Mouse (Mus musculus): ENCODE results near the gene Olfr984.
A peak's percentile ranks its signal among the peaks of the same experiment; 100 is the strongest.

Olfr984 gene

DNA sequence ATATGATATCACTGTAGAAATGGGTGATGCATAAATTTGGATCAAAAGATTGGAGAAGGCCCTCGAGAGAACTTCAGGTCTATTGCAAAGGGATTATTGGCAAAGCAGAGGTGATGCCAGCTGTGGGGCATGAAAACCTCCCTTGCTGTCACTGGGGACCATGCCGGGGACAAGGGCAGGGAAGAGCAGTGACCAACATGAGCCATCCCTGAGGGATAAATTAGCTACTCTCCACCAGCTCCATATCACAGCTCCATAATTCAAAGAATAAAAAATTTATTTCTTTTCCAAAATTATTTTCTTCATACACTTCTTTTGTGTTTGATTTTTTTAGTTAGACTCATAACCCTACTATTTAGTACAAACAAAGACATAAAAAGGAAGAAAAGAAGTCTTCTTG, at the start of gene Olfr984:
Gene Olfr984, minus strand, starts transcription at position 101 of the 400 bp plus-strand sequence.
- DNase-seq (ENCODE audit: low spot score in 2 of 2) = no peak

DNA sequence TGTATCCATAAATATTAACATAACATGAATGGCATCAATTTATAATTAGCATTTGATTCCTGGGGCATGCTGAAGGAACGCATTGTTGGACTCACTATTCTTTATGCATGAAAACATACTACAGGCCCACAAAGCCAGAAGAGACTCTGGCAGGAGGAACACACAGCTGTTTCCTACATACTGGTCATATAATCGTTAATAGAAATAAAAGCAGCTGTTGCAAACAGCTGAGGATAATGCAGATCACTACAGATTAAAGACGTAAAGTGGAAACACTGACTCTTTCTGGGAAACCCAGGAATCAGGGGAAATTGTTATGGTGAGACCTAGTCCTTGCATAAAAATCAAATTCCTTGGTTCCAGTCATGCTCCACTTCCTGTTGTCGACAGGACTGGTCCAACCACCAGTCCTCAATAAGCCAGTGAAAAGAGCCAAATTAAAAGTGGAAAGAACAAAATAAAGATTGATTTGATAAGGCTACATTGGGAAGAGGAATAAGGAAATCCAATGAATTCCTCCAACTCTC, 41.2 kb upstream of the Olfr984 start:
- DNase-seq (ENCODE audit: low spot score in 2 of 2) = no peak

DNA sequence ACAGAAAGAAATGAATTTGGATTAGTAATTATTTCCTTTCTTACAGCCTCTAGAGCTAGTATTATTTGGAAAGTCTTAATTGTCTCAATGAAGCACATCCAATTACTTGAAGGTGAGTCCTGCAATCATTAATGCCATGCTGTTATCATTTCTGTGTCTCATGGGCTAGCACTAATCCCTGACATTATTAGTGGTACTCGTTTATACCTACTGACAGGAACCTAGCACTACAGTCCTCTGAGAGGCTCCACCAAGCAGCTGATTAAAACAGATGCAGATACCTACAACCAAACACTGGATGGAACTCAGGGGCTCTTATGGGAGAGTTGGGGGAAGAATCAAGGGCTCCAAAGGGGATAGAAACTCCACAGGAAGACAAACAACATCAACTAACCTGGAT, 27.5 kb upstream of the Olfr984 start:
- DNase-seq (ENCODE audit: low spot score in 2 of 2) = no peak

DNA sequence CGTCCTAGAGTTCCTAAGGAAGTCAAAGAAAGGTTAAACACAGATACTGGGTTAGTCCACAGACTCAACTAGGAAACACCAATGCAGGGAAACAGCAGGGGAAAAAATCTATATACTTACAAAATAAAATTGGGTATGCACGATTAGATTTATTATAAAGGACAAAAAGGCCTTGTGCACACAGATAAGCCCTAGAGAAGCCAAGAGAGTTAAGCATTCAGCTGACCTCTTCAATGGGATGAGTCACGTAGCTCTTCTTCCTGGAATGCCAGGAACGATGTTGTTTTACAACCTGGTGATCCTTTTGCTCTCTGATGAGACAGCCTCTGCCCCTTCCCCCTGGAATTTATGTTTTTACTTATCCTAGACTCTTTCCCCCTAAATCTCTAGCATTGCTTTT, 25.5 kb upstream of the Olfr984 start:
- DNase-seq (ENCODE audit: low spot score in 2 of 2) = no peak

DNA sequence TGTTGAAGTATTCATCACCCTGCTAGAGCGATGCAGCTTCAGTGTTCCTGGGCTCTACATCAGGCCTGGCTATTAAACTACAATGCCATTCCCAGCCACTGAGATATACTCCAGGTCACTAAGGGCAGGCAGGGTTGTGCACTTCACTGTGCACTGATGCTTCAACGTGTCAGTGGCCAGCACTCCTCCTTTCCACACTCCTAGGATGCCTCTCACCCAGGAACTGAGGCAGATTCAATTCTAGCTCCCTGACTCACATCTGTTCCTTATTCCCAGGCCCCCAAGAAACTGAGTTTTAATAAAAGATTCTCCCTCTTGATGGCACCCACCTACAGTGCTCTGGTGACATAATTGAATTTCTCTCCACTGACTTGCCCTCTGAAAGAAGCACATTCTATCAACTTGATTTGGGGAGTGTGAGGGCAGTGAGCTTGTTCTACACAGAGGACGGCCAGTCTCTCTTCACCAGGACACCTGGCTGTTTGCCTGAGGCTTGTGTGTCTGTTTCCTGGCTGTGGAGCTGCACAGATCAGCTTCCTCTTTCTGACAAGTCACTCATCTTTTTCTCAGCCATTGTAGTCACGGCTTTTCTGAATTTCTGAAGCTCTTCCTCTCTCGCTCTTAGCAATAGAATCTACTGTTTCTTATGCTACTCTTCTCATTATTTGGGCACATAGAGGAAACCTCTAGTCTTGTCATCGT, 23.1 kb upstream of the Olfr984 start:
- peak in 1 of 2 experiments; percentile 6 for DNase-seq (ENCODE audit: low spot score in 2 of 2)

DNA sequence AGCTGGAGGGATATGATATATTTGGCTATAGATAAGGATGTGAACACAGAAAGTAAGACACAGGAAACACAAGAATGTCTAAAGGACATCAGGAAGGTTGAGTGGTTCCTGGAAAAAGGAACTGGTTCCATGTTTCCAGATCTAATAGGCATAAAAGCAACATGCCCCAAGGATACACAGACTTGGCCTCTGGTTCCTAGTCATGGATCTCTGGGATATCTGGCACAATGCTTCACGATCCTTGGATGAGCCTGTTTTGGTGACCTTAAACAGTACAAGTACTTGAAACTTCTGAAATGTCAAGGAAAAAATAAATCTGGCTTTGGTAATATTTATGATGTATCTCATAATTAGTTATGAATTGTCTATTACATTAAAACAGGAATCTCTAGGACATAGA, 16.6 kb upstream of the Olfr984 start:
- no peak for DNase-seq (ENCODE audit: low spot score in 2 of 2)

DNA sequence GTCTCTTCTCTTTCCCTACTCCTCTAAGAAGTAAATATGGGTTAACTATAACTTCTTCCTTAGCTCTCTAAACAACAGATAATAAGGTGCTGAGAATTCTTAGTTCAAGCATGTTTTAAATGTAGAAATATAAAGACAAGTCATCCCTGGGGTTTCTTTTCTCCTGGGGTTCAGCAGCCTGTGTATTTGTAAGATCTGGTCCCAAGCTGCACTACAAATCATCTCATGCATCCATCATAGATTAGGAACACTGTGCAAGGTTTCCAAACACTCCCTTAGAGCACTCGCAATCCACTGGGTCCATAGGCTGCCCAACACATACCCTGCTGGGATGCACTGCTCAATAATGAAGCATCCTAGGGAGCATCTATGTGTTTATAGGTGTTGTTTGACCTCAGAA, 16.1 kb upstream of the Olfr984 start, which contains the start of gene Olfr985:
Gene Olfr985, minus strand, starts transcription at position 101 of the 400 bp plus-strand sequence.
- no peak for DNase-seq (ENCODE audit: low spot score in 2 of 2)

DNA sequence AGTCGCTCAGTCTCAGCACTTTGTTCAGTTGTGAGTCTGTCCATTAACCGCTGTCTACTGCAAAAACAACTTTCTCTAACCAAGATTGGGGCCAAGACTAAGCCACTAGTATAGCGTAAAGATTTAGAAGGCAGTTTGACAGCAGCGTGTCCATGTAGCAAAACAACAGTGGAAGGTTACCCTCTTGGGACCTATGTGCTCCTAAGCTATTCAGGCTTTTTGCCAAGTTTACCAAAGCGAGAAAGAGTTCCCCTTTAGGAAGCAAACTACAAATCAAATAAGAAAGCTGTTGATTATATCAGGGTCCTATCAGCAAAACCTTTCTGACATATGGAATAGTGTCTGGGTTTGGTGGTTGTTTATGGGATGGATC, 3.3 kb upstream of the Olfr984 start:
- DNase-seq (ENCODE audit: low spot score in 2 of 2) = no peak

DNA sequence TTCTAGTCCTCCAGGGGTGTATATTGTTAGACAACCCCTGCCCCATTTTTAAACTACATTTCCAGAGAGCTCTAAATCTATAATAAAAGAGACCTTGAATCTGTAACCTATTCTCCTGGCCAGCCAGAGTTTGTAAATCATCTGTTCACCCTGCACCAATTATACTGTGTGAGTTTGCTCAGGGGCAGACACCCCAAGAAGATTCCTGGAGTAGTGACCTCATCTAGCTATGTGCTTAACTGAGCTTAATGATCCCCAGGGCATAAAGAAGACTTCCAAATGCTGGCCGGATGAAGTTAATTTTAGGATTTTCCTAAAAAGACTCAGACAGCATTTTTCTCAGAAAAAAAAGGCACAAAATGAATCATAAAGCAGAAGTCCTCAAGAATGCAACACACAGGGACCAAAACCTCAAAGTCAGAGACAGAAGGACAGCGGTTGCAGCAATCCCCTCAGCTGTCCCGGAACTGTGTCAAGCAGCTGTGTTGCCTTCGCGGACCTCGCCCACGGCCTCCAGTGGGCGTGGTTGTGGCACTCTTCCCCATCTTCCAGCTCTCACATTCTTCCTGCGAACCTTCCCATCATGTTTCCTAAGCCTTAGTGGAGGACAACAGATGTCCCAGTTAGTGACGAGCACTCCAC, 2.8 kb upstream of the Olfr984 start:
- DNase-seq (ENCODE audit: low spot score in 2 of 2) = peak; percentile 71 to 78

DNA sequence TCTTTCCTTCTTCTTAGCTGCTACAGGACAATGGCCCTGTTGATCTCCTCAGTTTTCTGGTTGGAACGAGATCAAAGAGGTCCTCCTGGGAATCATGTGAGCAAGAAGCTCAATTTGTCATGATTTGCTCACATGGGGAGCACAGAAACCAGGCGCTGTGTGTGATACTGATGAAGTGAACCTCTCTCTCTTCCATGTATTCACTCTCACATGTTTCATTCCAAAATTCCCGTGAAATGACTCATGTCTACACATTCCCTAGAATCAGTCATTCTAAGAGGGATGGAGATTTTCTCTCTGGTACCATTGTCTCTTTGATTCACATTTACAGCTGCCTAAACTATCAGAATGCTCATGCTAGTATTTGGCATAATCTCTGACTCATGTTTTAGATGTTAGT, 19.2 kb downstream of the Olfr984 start:
- no peak for DNase-seq (ENCODE audit: low spot score in 2 of 2)

DNA sequence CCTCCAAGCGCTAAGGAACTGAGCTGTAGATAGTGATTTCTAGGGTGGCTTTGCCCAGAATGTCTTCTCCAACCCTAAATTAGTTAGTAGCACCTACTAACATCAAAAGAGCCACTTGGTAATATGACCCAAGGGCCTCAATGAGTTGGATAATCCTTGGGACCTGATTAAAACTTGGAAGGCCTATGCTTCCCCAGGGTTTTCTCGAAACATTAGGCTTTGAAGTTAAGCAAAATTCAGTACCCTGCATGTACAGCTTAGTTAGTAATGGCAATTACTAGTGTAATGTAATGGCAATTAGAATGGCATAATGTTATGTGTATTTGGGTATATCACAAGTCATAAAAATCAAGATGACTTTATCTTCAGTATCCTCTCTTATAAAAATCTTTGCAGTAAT, 20.5 kb downstream of the Olfr984 start, which contains the start of gene Olfr983:
Gene Olfr983, minus strand, starts transcription at position 101 of the 400 bp plus-strand sequence.
- DNase-seq (ENCODE audit: low spot score in 2 of 2) = no peak

DNA sequence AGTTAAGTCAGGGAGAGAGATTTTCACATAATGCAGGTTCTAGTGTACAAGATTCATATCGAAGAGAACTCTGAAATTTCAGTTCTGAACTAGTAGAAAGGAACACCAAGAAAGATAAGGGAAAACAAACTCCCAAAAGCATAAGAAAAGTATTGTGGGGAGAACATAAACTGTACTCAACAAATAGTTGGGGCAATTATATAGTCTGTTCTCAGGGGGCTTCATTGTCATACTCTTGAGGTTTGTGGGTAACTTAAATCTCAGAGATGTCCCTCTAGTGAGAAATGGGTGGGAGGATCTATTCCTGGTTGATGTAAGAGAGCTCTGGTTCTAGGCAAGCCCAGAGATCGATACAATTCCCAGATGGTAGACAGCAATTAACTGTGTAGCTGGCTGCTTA, 40.5 kb downstream of the Olfr984 start, which contains the start of gene Olfr982:
Gene Olfr982, plus strand, starts transcription at position 301 of the 400 bp plus-strand sequence.
- no peak for DNase-seq (ENCODE audit: low spot score in 2 of 2)

DNA sequence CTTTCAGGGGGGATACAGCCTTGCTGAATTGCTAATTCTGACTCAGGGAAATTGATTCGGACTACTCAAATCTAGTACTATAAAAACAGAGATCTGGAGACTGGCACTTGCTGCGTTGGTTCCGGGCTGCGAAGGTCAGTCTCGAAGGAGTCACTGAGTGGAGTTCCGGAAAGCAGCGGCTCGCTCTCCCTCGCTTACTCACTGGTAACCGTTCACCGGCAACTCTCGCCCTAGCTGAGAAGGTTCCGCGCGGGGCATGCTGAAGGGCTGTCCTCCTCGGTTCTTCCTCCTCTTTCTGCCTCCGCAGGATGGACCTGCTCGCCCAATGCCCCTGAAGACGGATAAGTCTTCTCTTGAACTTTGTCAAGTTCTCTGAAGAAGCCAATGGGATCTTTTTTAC, 63.9 kb downstream of the Olfr984 start:
- DNase-seq (ENCODE audit: low spot score in 2 of 2) = no peak
